Mouse (Mus musculus) gastrocnemius, postnatal 25 days (tissue): ENCODE results near the gene Hba-a2. TPM values are rescaled to one million over a fixed set of nuclear protein-coding genes. Genes with fewer than 3 reads are reported as not detected.
"Not testable (repeated sequence)": the region's sequence is repeated elsewhere in the genome, so short reads cannot be mapped to it uniquely, and the experiment has no call there.

ENCODE experiments used
- DNase-seq: peaks from one replicate; pipeline ENCODE4 v3.0.0; 2022
- total RNA-seq, 2 experiments: library from RNA; stranded (reverse); gene quantifications; 1 replicate in 1 of 2; 2 replicates in 1 of 2; pipeline ENCODE4 v1.2.3; 2021

Gene Hba-a2
- total RNA-seq, 2 experiments from 2014 or later: 358 to 1,609 TPM

DNA sequence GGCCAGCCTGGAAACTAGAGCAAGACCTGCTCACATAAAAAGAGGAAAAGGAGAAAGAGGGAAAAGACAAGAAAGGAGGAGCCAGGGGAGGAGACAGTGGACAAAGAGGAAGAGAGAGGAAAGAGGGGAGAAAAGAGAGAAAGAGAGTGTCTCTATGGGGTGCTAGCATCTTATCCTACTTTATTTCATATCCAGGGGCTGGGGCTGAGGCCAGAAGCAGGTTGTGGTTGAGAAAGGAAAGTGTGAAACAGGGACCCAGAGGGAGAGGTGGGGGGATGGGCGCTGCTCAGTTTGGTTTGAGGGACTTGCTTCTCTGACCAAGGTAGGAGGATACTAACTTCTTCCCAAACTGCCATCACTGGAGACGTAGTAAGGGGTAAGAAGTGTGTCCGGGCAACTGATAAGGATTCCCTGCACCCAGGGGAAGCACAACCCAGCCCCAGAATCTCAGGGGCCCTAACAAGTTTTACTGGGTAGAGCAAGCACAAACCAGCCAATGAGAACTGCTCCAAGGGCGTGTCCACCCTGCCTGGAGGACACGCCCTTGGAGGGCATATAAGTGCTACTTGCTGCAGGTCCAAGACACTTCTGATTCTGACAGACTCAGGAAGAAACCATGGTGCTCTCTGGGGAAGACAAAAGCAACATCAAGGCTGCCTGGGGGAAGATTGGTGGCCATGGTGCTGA is 13.1 kb upstream of the Hba-a2 start, which contains the start of gene Hba-a1:
Hba-a1 (plus strand) TSS at position 421 of the 687 bp plus-strand sequence.
- not testable (repeated sequence) for DNase-seq

DNA sequence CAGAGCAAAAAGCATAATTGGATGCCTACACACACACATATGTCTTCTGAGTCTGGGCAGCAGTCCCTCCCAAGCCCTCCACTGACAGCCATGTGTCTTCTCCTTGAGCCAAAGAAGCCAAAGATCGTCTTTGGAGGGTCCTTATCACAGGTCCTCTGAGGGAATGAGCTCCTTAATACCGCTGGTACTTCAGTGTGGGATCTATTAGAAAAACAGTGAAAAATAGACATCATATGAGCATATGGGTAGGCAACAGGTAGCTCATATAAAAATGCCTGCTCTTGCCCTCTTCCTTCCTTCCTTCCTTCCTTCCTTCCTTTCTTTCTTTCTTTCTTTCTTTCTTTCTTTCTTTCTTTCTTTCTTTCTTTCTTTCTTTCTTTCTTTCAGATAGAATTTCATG is 11.7 kb upstream of the Hba-a2 start:
- DNase-seq: not testable (repeated sequence)

DNA sequence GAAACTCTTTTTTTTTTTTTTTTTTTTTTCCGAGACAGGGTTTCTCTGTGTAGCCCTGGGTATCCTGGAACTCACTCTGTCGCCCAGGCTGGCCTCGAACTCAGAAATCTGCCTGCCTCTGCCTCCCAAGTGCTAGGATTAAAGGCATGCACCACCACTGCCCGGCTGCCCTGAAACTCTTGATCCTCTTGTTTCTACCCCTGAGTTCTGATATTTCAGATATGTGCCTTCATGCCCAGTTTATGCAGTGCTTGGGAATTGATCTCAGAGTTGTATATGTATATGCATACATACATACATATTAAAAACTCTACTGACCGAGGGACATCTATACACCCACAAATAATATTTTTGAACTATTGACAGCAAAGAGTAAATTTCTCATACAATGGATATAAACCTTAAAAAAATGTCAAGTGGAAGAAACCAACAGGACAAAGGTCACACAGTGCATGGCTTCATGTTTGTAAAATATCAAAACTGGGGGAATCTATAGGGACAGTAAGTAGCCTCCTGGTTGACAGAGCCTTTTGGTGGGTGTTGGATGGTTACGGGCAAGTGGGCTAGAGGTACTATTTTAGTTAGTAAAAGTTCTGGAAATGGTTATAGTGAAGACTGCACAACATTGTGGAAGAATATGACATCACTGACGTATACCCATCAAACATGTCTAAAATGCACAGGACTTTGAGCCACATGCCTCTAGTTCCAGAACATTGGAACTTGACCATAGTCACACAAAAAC is 11.1 kb upstream of the Hba-a2 start:
- no peak for DNase-seq

DNA sequence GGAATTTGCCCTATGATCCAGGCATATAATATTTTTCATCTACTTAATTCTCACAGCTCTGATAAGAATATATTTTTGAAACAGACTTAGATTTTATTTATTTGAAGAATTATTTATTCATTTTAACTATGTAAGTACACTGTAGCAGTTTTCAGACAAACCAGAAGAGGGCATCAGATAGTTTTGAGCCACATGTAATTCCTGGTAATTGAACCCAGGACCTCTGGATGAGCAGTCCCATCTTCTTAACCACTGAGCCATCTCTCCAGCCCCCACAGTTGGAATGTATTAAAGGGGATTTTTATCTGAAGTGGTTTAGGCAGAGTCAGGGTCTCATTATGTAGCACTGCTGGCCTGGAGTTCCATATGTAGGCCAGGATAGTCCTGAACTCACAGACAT is 10.4 kb upstream of the Hba-a2 start:
- DNase-seq: not testable (repeated sequence)

DNA sequence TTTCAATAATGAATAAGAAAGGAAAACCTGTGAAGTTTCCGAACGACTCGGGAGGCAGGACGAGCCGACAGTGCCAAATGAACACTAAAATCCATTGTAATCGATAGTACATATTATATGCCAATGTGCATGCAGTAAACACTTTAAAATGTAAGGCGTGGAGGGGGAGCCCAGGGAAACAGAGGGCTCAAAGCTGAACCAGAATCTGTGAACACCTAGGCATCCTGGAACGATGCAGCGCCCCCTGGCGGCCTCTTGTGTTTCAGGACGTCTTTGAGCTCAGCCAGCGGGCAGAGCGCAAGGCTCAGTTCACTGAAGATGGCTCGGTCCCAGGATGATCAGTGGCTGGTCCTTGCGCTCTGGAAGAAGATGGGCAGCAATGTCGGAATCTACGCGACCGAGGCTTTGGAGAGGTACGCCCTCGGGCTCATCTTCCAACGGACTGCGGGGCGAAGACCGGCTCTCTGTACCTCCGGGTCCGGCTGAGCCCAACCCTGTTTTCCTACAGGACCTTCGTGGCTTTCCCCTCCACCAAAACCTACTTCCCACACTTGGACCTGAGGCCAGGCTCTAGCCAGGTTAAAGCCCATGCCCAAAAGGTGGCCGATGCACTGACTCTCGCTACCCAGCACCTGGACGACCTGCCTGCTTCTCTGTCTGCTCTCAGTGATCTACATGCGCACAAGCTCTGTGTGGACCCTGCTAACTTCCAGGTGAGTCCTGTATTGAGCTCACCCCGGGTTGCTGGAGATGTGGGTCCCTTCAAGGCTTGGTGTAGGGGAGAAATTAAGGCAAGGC is 9.4 kb upstream of the Hba-a2 start, which contains the start of gene Hbq1b:
Hbq1b (plus strand) TSS at position 271 of the 798 bp plus-strand sequence.
- peak; percentile 52 for DNase-seq

DNA sequence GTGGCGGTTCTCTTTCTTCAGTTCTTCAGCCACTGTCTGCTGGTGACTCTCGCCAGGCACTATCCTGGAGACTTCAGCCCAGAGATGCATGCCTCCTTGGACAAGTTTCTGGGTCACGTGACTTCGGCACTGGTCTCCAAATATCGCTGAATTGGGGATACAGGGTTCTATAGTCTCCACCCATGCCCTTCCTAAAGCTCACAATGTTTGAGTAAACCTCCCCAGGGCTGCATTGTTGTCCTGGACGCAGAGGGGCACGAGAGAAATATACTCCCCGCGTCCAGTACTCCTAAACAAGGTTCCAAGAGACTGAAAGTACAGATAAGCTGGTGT is 8.8 kb upstream of the Hba-a2 start:
- no peak for DNase-seq

DNA sequence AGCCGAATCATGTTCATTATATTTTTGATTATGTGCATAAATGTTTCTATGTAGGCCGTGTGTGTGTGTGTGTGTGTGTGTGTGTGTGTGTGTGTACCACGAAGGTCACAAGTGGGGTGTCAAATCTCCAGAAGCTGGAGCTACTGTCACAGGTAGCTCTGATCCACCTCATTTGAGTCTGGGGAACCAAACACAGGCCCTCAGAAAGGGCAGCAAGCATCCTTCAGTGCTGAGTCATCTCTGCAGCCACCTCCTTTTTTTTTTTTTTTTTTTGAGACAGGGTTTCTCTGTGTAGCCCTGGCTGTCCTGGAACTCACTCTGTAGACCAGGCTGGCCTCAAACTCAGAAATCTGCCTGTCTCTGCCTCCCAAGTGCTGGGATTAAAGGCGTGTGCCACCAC is 3.5 kb upstream of the Hba-a2 start:
- DNase-seq: not testable (repeated sequence)

DNA sequence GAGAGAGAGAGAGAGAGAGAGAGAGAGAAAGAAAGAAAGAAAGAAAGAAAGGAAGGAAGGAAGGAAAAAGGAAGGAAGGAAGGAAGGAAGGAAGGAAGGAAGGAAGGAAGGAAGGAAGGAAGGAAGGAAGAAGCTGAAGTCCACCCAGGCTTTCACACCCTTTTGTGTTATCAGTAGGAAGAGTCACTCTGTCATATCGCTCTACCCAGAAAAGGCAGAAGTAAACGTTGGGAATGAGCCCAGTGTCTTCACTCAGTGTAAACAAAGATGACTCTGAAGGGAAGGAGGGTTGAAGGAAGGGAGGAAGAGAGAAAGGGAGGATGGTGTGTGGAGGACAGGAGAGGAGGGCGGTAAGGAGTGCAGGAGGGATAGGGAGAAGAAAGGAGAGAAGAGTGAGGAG is 2.8 kb upstream of the Hba-a2 start:
- DNase-seq: not testable (repeated sequence)

DNA sequence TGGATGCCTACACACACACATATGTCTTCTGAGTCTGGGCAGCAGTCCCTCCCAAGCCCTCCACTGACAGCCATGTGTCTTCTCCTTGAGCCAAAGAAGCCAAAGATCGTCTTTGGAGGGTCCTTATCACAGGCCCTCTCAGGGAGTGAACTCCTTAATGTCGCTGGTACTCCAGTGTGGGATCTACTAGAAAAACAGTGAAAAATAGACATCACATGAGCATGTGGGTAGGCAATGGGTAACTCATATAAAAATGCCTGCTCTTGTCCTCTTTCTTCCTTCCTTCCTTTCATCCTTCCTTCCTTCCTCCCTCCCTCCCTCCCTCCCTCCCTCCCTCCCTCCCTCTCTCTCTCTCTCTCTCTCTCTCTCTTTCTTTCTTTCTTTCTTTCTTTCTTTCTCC is 1.1 kb downstream of the Hba-a2 start:
- not testable (repeated sequence) for DNase-seq

DNA sequence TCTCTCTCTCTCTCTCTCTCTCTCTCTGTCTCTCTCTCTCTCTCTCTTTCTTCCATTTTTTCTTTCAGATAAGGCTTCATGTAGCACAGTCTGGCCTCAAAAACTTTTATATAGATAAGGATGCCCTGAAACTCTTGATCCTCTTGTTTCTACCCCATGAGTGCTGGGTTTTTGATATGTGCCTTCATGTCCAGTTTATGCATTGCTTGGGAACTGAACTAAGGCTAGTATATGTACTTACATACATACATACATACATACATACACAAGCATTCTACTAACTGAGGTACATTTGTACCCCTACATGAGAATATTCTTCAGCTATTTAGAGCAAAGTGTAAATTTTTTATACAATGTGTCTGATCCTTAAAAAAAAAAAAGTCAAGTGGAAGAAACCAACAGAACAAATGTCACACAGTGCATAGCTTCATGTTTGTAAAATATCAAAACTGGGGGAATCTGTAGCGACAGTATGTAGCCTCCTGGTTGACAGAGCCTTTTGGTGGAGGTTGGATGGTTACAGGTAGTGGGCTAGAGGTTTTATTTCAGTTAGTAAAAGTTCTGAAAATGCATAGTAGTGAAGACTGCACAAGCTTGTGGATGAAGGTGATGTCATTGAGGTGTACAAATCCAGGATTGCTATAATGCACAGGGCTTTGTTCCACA is 1.7 kb downstream of the Hba-a2 start:
- DNase-seq: no peak

DNA sequence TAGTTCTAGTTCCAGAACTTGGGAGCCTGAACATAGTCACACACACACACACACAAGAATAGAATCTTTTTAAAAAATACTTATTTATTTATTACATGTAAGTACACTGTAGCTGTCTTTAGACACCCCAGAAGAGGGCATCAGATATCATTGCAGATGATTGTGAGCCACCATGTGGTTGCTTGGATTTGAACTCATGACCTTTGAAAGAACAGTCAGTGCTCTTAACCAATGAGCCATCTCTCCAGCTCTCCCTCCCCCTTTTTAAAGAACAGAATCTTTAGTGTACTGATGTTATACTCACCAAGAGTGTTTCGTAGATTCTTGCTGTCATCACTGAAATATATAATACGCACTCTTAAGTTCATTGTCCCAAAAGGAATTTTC is 2.2 kb downstream of the Hba-a2 start:
- DNase-seq: no peak

DNA sequence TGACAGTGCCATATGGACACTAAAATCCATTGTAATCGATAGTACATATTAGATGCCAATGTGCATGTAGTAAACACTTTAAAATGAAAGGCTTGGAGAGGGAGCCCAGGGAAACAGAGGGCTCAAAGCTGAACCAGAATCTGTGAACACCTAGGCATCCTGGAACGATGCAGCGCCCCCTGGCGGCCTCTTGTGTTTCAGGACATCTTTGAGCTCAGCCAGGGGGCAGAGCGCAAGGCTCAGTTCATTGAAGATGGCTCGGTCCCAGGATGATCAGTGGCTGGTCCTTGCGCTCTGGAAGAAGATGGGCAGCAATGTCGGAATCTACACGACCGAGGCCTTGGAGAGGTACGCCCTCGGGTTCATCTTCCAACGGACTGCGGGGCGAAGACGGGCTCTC is 3.6 kb downstream of the Hba-a2 start, which contains the start of gene Hbq1a:
Hbq1a (plus strand) TSS at position 205 of the 400 bp plus-strand sequence.
- not testable (repeated sequence) for DNase-seq

DNA sequence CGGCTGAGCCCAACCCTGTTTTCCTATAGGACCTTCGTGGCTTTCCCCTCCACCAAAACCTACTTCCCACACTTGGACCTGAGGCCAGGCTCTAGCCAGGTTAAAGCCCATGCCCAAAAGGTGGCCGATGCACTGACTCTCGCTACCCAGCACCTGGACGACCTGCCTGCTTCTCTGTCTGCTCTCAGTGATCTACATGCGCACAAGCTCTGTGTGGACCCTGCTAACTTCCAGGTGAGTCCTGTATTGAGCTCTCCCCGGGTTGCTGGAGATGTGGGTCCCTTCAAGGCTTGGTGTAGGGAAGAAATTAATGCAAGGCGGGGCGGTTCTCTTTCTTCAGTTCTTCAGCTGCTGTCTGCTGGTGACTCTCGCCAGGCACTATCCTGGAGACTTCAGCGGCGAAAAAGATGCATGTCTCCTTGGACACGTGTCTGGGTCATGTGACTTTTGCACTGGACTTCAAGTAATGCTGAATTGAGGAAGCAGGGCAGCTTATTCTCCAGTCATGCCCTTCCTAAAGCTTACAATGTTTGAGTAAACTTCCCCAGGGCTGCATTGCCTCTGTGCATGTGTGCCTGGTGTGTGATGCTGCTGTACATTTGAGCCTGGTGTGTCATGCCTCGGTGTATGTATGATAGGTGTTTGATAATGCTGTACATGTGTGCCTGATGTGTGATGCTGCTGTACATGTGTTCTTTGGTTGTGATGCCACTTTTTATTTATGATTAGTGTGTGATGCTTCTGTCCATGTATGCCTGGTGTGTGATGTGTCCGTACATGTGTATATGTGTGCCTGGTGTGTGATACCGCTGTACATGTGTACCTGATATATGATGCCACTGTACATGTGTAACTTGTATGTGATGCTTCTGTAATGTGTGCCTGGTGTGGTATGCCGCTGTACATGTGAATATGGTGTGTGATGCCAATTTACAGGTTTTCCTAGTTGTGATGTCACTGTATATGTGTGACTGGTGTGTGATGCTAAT is 4.3 kb downstream of the Hba-a2 start:
- DNase-seq: no peak

DNA sequence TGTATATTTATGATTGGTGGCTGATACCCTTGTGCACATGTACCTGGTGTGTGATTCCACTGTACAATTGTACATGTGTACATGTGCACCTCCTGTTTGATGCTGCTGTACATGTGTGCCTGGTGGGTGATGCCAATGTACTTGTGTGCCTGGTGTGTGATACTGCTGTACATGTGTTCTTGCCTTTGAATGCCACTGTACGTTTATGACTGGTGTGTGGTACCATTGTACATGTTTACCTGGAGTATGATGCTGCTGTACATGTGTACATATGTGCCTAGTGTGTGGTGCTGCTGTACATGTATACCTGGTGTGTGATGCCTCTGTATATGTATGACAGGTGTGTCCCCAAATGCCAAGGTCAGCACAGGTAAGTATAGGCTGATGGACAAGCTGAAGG is 5.2 kb downstream of the Hba-a2 start:
- no peak for DNase-seq

DNA sequence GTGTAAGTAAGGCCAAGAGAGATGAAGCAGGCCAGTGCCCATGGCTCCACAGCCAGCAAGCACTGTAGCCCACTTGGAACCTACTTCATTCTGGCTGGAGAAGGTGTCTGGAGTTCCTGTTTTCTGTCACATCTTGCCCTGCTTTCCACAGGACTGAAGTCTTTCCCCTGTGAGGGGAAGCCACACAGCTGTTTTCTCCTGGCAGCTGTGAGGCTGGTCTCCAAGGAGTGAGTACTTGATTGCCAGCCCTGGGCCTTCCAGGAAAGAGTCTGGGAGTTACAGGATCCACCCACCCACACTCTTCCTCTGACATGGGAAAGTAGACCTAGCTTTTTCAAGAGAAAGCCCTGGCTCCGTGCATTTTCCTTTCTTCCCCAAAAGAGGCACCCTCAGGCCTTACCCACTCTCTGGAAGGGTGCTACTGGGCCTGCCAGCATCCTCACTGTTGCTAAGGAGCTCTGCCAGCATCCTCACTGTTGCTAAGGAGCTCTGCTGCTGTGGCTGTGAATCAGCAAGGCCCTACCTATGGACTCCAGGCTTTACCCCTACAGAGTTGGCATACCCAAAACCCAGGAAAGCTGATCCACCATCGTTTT is 6.6 kb downstream of the Hba-a2 start:
- DNase-seq: no peak

DNA sequence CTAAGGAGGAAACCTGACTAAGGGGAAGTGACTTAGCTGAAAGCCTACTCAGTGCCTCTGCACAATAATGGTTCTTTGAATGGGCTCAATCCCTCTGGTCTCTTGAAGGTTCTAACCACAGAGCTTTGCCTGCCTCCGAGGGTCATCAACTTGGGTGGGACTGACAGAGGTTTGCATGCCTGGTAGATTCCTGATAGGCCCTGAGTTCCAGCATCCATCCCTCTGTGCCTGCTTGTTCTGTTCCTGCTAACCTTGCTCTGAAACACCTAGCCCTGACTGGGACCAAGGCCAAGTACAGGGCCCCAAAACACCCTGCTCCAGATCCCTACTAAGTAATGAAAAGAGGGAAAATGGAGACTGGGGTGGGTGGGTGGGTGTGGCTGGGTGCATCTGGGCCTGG is 7.2 kb downstream of the Hba-a2 start:
- DNase-seq: no peak

DNA sequence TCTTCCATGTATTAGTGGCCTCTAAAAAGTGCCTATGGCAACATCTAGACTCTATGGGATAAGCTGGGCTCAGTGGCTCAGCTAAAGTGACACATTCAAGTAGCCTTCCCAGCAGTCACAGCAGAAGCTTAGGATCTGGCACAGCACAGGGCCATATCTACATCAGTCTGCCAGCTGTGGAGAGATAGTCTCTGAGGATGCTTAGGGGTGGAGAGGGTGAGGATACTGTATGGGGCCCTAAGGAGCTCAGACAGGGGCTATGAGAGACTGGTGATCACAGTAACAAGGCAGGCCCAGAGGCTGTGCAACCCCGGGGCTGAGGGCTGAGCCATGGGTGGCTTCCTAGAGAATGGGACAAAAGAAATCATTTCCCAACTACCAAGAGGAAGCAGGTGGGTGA is 10.7 kb downstream of the Hba-a2 start:
- no peak for DNase-seq

DNA sequence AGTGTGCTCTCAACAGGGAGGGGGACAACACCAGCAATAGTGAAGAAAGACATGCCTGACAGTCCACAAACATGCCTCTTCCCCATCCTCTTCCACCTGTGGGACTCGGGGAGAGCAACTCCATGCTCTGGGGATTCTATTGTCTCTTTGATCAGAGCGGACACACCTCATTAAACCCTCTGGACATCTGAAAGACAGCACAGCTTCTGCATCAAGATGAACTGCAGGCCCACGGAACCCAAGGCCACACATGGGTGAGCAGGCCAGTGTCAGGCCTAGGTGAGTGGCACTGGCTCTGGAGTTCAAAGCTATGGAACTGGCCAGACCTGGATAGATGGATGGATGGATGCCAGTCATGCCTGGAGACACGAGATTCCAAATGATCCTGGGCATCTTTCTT is 13.2 kb downstream of the Hba-a2 start:
- no peak for DNase-seq

DNA sequence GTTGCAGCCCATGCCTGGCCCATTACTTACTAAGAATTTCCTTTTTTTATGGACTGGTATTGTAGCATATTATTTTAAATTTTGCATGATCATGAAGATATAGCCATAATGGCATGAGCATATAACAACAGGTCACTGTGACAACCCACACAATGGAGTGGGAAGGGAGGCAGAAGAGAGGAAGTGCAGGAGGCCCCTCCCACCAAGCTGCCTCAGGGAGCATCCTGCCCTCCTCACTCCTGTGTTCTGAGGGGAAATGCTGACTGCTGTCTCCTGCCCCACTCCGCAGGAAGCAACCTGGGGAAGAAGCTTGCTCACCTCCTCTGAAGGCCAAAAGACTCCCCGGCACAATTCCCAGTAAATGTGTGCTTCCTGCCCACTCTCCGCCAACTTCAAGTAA is 13.6 kb downstream of the Hba-a2 start:
- no peak for DNase-seq

DNA sequence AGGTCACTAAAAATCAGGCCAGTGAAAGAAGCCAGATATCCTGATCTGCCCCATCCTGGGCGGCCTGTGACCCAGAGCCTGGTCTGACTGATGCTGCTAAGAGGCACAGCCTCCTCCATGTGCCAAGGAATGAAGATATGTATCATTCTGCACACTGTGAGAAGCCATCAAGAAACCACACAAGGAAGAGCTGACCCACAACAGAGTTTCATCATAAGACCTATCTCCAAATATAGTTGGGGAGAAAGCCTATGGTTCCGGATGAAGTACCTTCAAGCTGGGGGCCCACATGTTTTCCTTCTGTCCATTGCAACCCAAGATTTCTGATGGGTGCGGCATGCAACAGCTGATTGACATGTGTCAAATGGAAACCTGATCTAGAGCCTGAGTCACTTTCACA is 19.7 kb downstream of the Hba-a2 start:
- DNase-seq: no peak
